Mouse (Mus musculus) hematopoietic stem cell, adult 5-6 weeks (primary cell): ENCODE data around the gene Olfr94. TPM values are rescaled to one million over a fixed set of nuclear protein-coding genes. Genes with fewer than 3 reads are reported as not detected.

ENCODE experiments used
- ATAC-seq, 2 experiments: fragments of 125-278 bp in 1 of 2; replicated peaks in 1 of 2; 2 replicates each; pipeline ENCODE4 v1.8.0; 2016 to 2017; ENCODE audit warnings: inconsistent platforms in 2 of 2, mild to moderate bottlenecking in 2 of 2, moderate number of reproducible peaks in 2 of 2, low read depth in 1 of 2, moderate TSS enrichment in 1 of 2; ENCODE audit not compliant: low FRiP score in 2 of 2, poor library complexity in 2 of 2, severe bottlenecking in 2 of 2, insufficient read depth in 1 of 2, low TSS enrichment in 1 of 2
- total RNA-seq: library from RNA; stranded (forward); fragments of 172-1452, 232-1000 nt; gene quantifications from 2 replicates; pipeline ENCODE4 v1.2.3, GENCODE M21; 2017

The Olfr94 gene
- total RNA-seq, 1 experiment from 2014 or later = not detected

DNA sequence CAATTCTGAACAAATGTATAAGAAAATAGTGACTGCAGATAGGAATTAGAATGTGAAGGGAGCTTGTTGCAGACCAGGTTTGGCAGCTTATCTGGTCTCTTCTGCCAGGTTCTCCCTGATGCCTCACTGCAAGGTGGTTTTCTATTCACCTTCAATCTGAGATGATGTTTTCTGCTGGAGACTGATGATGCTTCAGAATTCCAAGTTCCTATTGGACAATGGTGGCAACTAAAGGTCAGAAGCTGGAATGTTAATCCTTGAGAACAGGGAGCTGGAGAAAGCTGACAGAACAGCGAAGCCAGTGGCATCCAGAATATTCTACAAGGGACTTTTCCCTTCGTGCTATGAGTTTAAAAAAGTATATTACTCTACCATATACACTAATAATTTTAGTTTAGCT is 10.1 kb downstream of the Olfr94 start:
- no peak for ATAC-seq

DNA sequence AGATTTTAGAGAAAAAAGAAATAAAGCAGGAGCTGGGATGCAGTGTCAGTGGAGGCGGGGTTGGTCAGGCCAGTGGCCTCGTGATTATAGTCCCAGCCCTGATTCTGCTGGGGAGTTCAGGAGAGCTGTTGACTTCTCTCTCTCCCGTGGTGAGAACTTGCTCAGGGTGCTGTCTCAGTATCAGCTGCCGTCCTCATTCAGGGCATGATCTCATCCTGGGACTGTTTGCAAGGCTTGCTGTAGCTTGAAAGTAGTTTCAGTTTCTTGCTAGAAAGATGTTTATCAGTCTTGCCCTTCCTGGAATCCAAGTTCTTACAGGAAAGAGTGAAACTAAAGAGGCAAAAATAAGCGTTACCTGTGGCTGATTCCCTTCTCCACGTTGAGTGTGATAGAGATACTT is 15.3 kb downstream of the Olfr94 start:
- ATAC-seq = peak in 1 of 2 experiments; percentile 62; a peak in 1 of 4 replicates

DNA sequence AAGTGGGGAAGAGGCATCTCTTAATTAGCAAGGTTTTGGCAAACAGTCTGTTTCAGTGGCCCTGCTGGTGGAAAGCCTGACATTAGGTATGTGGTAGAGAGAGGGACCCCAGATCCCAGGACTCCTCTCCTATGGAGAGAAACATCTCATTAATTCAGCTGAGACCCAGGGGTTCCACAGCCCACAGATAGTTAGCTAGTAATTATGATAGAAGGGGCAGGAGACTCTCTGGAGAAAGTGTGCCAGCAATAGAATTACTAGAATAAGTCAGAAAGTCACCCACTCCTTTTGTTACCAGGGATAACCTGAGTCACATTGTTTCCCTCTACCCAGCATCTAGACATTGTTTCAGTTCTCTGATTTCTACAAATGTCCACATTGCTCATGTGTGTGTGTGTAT is 39.4 kb downstream of the Olfr94 start, which contains the start of gene Olfr93:
TSS of gene Olfr93 (minus strand) at position 101 of the 400 bp plus-strand sequence.
- ATAC-seq = no peak

Other genes with a start within 250 kb of the Olfr94 start
- gene Ppp1r11, start 249.3 kb downstream of the Olfr94 start, total RNA-seq = 37.8 and 55.1 TPM in 2 replicates
- gene Znrd1, start 242.4 kb downstream of the Olfr94 start, total RNA-seq = 45.1 and 49.9 TPM in 2 replicates
- 9.2 and 13.8 TPM in 2 replicates for gene Znrd1as, start 242.4 kb downstream of the Olfr94 start, total RNA-seq
- gene 2410137M14Rik, start 219.8 kb downstream of the Olfr94 start, total RNA-seq = not detected in 2 replicates
- not detected in 2 replicates for gene H2-M5, start 211.5 kb downstream of the Olfr94 start, total RNA-seq
- gene Zfp57, start 199.8 kb downstream of the Olfr94 start, total RNA-seq = 6.9 and 13.6 TPM in 2 replicates
- not detected in 2 replicates for gene Mog, start 177.6 kb downstream of the Olfr94 start, total RNA-seq
- 10.7 and 43.0 TPM in 2 replicates for gene Gabbr1, start 155.0 kb downstream of the Olfr94 start, total RNA-seq
- not detected in 2 replicates for gene Olfr90, start 112.5 kb downstream of the Olfr94 start, total RNA-seq
- not detected in 2 replicates for gene Olfr91, start 102.7 kb downstream of the Olfr94 start, total RNA-seq
- not detected in 2 replicates for gene Olfr92, start 80.9 kb downstream of the Olfr94 start, total RNA-seq
- not detected in 2 replicates for gene Olfr93, start 39.5 kb downstream of the Olfr94 start, total RNA-seq
- not detected in 2 replicates for gene Ubd, start 7.1 kb downstream of the Olfr94 start, total RNA-seq
- gene Olfr95, start 12.1 kb upstream of the Olfr94 start, total RNA-seq = not detected in 2 replicates
- gene Olfr96, start 19.2 kb upstream of the Olfr94 start, total RNA-seq = not detected in 2 replicates
- not detected in 2 replicates for gene Olfr97, start 36.3 kb upstream of the Olfr94 start, total RNA-seq
- gene Olfr98, start 62.8 kb upstream of the Olfr94 start, total RNA-seq = not detected in 2 replicates
- gene H2-M3, start 69.2 kb upstream of the Olfr94 start, total RNA-seq = 34.3 and 53.5 TPM in 2 replicates
- gene Olfr99, start 82.5 kb upstream of the Olfr94 start, total RNA-seq = not detected in 2 replicates
- not detected in 2 replicates for gene Olfr101, start 103.3 kb upstream of the Olfr94 start, total RNA-seq
- not detected in 2 replicates for gene Olfr102, start 116.1 kb upstream of the Olfr94 start, total RNA-seq
- gene Olfr103, start 138.7 kb upstream of the Olfr94 start, total RNA-seq = not detected in 2 replicates
- not detected in 2 replicates for gene Olfr104-ps, start 158.6 kb upstream of the Olfr94 start, total RNA-seq
- not detected in 2 replicates for gene Olfr105-ps, start 178.0 kb upstream of the Olfr94 start, total RNA-seq
- gene Olfr106-ps, start 189.4 kb upstream of the Olfr94 start, total RNA-seq = not detected in 2 replicates
- gene Olfr107, start 198.2 kb upstream of the Olfr94 start, total RNA-seq = not detected in 2 replicates
- gene Olfr108, start 244.5 kb upstream of the Olfr94 start, total RNA-seq = not detected in 2 replicates